15 mouse cellular contexts compared by ENCODE assay signal in genomic region chr4:115074789-115075188, GRCm38 (mm10). TPM values are rescaled to one million over a fixed set of nuclear protein-coding genes. Genes with fewer than 3 reads are reported as not detected.
A peak's percentile ranks its signal among the peaks of the same experiment; 100 is the strongest.
DNase-seq lines count a peak whose midpoint lies in the region; ATAC-seq lines count a peak whose summit lies in the region.
"Had no signal": no experiment of that assay in that cellular context is flagged by ENCODE, and none has a peak within 500 bp of the region (broad histone marks: within the 10 kb centered on the region; RNA-seq: fewer than 3 reads in every experiment).

No protein-coding gene starts in this region.

- no peak for ATAC-seq in kidney, embryonic 15.5 days (replicated peaks; ENCODE audit: low FRiP score)
- ATAC-seq in granulocyte monocyte progenitor cell, adult 5-6 weeks (replicated peaks; ENCODE audit: poor library complexity, severe bottlenecking): 0 out of 2 replicates have a peak, but pooled peaks have one; percentile 7
- no peak for ATAC-seq in megakaryocyte progenitor cell, adult 5-6 weeks (replicated peaks; ENCODE audit: poor library complexity)
- no peak for ATAC-seq in cerebellum, adult (ENCODE audit: insufficient number of reproducible peaks, low FRiP score, low TSS enrichment)

- H3K36me3 ChIP-seq in heart, embryonic 10.5 days: no peaks in the 10 kb centered on the region
- no peaks in the 10 kb centered on the region for H3K36me3 ChIP-seq in kidney, embryonic 15.5 days

- no peaks in the 10 kb centered on the region for H3K9me3 ChIP-seq in heart, embryonic 10.5 days
- no peaks in the 10 kb centered on the region for H3K9me3 ChIP-seq in kidney, embryonic 15.5 days (replicated peaks)

- intact Hi-C loops in heart, postnatal 36 days (cut with DNase I): loop anchor here (2.0 kb wide), 1 partner anchor 16 kb away; no protein-coding TSS in a partner anchor

- H3K27me3 ChIP-seq in heart, embryonic 10.5 days (ENCODE audit: insufficient read depth, poor library complexity, severe bottlenecking): peaks cover 52% of the 10 kb centered on the region
- H3K27me3 ChIP-seq in kidney, embryonic 15.5 days: 0 out of 2 replicates have a peak, but pooled peaks cover 5% of the 10 kb centered on the region

- H3K9ac ChIP-seq in kidney, embryonic 15.5 days: no peak overlapping the region

- peak overlapping the region; percentile 13; the same call in 1 of the 2 replicates for H3K27ac ChIP-seq in heart, embryonic 10.5 days
- H3K27ac ChIP-seq in kidney, embryonic 15.5 days: peak overlapping the region; percentile 29; the same call in 1 of the 2 replicates

- no peak overlapping the region for H3K4me2 ChIP-seq in kidney, embryonic 15.5 days

- 83% methylated on average over 1 of the region's 1 CpGs for WGBS in heart, embryonic 10.5 days
- WGBS in kidney, embryonic 15.5 days: 93% methylated on average over 1 of the region's 1 CpGs

- DNase-seq in heart, embryonic 10.5 days (ENCODE audit: low spot score): no peak
- no peak for DNase-seq in heart, postnatal 36 days
- DNase-seq in kidney, postnatal 25 days: no peak
- DNase-seq in 3T3-L1 (ENCODE audit: low read depth, low spot score): peak; percentile 12
- DNase-seq: cerebellum, adult 9-10 months; kidney, adult 8-10 months; layer of hippocampus, adult 9-11 months; left cerebral cortex, postnatal 4 days; spleen, adult 18-20 months had no signal

- H3K4me1 ChIP-seq in heart, embryonic 10.5 days: peaks cover 18% of the 10 kb centered on the region
- peaks cover 10% of the 10 kb centered on the region for H3K4me1 ChIP-seq in kidney, embryonic 15.5 days

- no peak overlapping the region for H3K4me3 ChIP-seq in heart, embryonic 10.5 days
- no peak overlapping the region for H3K4me3 ChIP-seq in kidney, embryonic 15.5 days (replicated peaks)

RNA-seq across cellular contexts. Expression of gene Pdzk1ip1, which starts 13.7 kb away (rescaled TPM):
- 19.5 and 29.4 TPM in 2 replicates for polyA plus RNA-seq in heart, embryonic 10.5 days (2016; fragmentation: Nextera tagmentation; extraction: Ambion mirVana)
- not detected for total RNA-seq in heart, postnatal 36 days (2021)
- 161 and 191 TPM in 2 replicates for polyA plus RNA-seq in kidney, embryonic 15.5 days (2015; fragmentation: Nextera tagmentation; extraction: Ambion mirVana)
- total RNA-seq in granulocyte monocyte progenitor cell, adult 5-6 weeks (2014; fragmentation: Nextera tagmentation): 0.92 TPM in 1 of 2 replicates, not detected in the other
- total RNA-seq in granulocyte monocyte progenitor cell, adult 5-6 weeks (2017): 3.8 TPM in 1 of 2 replicates, not detected in the other
- total RNA-seq in megakaryocyte progenitor cell, adult 5-6 weeks (2015): 5.2 and 11.2 TPM in 2 replicates
- total RNA-seq in megakaryocyte progenitor cell, adult 5-6 weeks (2017): 2.0 and 5.2 TPM in 2 replicates
- polyA plus RNA-seq: C2C12 had no signal

RNA-seq across cellular contexts. Expression of gene Tal1, which starts 18.6 kb away (rescaled TPM):
- polyA plus RNA-seq in heart, embryonic 10.5 days (2016; fragmentation: Nextera tagmentation; extraction: Ambion mirVana): 6.7 and 8.3 TPM in 2 replicates
- 1 to 10 TPM; 4.0 to 4.3 TPM for total RNA-seq in heart, postnatal 36 days (2021)
- polyA plus RNA-seq in kidney, embryonic 15.5 days (2015; fragmentation: Nextera tagmentation; extraction: Ambion mirVana): 1.1 and 1.4 TPM in 2 replicates
- total RNA-seq in granulocyte monocyte progenitor cell, adult 5-6 weeks (2014; fragmentation: Nextera tagmentation): 12.1 and 14.4 TPM in 2 replicates
- total RNA-seq in granulocyte monocyte progenitor cell, adult 5-6 weeks (2017): 5.8 and 9.5 TPM in 2 replicates
- total RNA-seq in megakaryocyte progenitor cell, adult 5-6 weeks (2015): 17.3 and 22.6 TPM in 2 replicates
- total RNA-seq in megakaryocyte progenitor cell, adult 5-6 weeks (2017): 9.2 and 16.3 TPM in 2 replicates

RNA-seq across cellular contexts. Expression of gene Cyp4x1, which starts 59.3 kb away (rescaled TPM):
- 0.10 and 0.21 TPM in 2 replicates for polyA plus RNA-seq in heart, embryonic 10.5 days (2016; fragmentation: Nextera tagmentation; extraction: Ambion mirVana)
- not detected for total RNA-seq in heart, postnatal 36 days (2021)
- polyA plus RNA-seq in kidney, embryonic 15.5 days (2015; fragmentation: Nextera tagmentation; extraction: Ambion mirVana): 0.57 and 0.86 TPM in 2 replicates
- total RNA-seq in granulocyte monocyte progenitor cell, adult 5-6 weeks (2014; fragmentation: Nextera tagmentation): not detected in 2 replicates
- not detected in 2 replicates for total RNA-seq in granulocyte monocyte progenitor cell, adult 5-6 weeks (2017)
- not detected in 2 replicates for total RNA-seq in megakaryocyte progenitor cell, adult 5-6 weeks (2015)
- total RNA-seq in megakaryocyte progenitor cell, adult 5-6 weeks (2017): not detected in 2 replicates
- total RNA-seq: hematopoietic stem cell, adult 5-6 weeks had no signal
- polyA plus RNA-seq: C2C12 had no signal
